Mouse (Mus musculus) kidney, embryonic 14.5 days (tissue): ENCODE data around the gene Abcc10. TPM values are rescaled to one million over a fixed set of nuclear protein-coding genes. Genes with fewer than 3 reads are reported as not detected.
A peak's percentile ranks its signal among the peaks of the same experiment; 100 is the strongest.

ENCODE experiments used
- ATAC-seq: fragments of 200-750 bp; cut with Nextera tagmentation; 2 replicates; pipeline ENCODE4 v1.8.0; 2017; ENCODE audit warnings: moderate number of reproducible peaks, mild to moderate bottlenecking, moderate TSS enrichment, moderate library complexity; ENCODE audit not compliant: low FRiP score, low TSS enrichment
- H3K27ac ChIP-seq: fragments of 300-500 bp; sonication (generic); 2 replicates; pipeline ENCODE4 v1.5.1; 2014; ENCODE audit warnings: low read depth, mild to moderate bottlenecking, low read length, moderate library complexity, mixed read lengths
- H3K27me3 ChIP-seq: fragments of 300-500 bp; sonication (generic); 2 replicates; pipeline ENCODE4 v1.6.1; 2014; ENCODE audit warnings: mild to moderate bottlenecking, low read length; ENCODE audit not compliant: control insufficient read depth, insufficient read depth
- H3K36me3 ChIP-seq: fragments of 300-500 bp; sonication (generic); 2 replicates; pipeline ENCODE4 v1.6.1; 2014; ENCODE audit warnings: low read length, mixed read lengths; ENCODE audit not compliant: control insufficient read depth, insufficient read depth
- H3K4me1 ChIP-seq: fragments of 300-500 bp; sonication (generic); 2 replicates; pipeline ENCODE4 v1.6.1; 2014; ENCODE audit warnings: low read length, mixed read lengths; ENCODE audit not compliant: control insufficient read depth, insufficient read depth
- H3K4me2 ChIP-seq: fragments of 300-500 bp; sonication (generic); replicated peaks from 2 replicates; pipeline ENCODE4 v1.6.1; 2014; ENCODE audit warnings: low read depth, mild to moderate bottlenecking, low read length
- H3K4me3 ChIP-seq: fragments of 300-500 bp; sonication (generic); 2 replicates; pipeline ENCODE4 v1.5.1; 2014; ENCODE audit warnings: mild to moderate bottlenecking, low read length
- H3K9ac ChIP-seq: fragments of 300-500 bp; sonication (generic); 2 replicates; pipeline ENCODE4 v1.6.1; 2014; ENCODE audit warnings: low read depth, mild to moderate bottlenecking, low read length, moderate library complexity
- H3K9me3 ChIP-seq: fragments of 300-500 bp; sonication (generic); 2 replicates; pipeline ENCODE4 v1.6.1; 2016; ENCODE audit warnings: low read length; ENCODE audit not compliant: control insufficient read depth
- WGBS: fragments of 180-500 bp; shearing (Covaris S2); extraction: QIAGEN DNeasy Blood & Tissue Kit; methylation state at CpG from one replicate; pipeline ENCODE4 v1.1.7; 2014; 5-methylcytosine and 5-hydroxymethylcytosine counted together
- polyA plus RNA-seq: library from polyadenylated mRNA; unstranded; fragments of >200 nt; fragmentation: Nextera tagmentation; extraction: Ambion mirVana; gene quantifications from 2 replicates; pipeline ENCODE4 v1.2.1, GENCODE M21; 2014

Gene Abcc10
- polyA plus RNA-seq, 1 experiment from 2014 or later = 4.6 TPM

- H3K4me3 ChIP-seq = no peak overlapping the region
- ATAC-seq = no peak
- H3K27me3 ChIP-seq = no peaks in the 10 kb centered on the region
- H3K4me2 ChIP-seq = no peak overlapping the region
- no peak overlapping the region for H3K27ac ChIP-seq
- no peaks in the 10 kb centered on the region for H3K9me3 ChIP-seq
- H3K36me3 ChIP-seq = no peaks in the 10 kb centered on the region
- H3K9ac ChIP-seq = no peak overlapping the region
- 49% methylated on average over 6 of the region's 6 CpGs for WGBS
- H3K4me1 ChIP-seq = no peaks in the 10 kb centered on the region
Observed at GRCm38 (mm10) chr17:46320492-46320891, 7.7 kb downstream of the Abcc10 start.

DNA sequence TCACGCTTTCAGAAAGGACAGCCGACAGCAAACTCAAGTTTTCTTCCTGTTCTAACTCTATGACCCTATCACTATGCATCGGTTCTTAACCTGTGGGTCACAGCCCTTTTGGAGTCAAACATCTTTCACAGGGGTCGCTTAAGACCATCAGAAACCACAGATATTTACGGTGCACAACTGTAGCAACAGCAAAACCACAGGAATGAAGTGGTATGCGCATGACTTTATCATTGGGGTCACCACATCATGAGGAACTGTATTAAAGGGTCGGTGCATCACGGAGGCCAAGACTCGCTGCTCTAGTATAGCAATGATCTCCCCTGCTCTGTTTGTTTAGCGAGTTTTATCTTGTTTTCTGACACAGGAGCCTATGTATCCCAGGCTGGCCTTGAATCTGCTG lies 12.3 kb downstream of the Abcc10 start:
- Histone ChIP-seq H3K27me3 (no peaks in the 10 kb centered on the region), H3K4me3 (no peak overlapping the region), H3K9ac (no peak overlapping the region), H3K4me2 (no peak overlapping the region), H3K27ac (no peak overlapping the region), H3K36me3 (no peaks in the 10 kb centered on the region), H3K4me1 (no peaks in the 10 kb centered on the region), H3K9me3 (no peaks in the 10 kb centered on the region)
- WGBS = 84% methylated on average over 10 of the region's 10 CpGs
- no peak for ATAC-seq

DNA sequence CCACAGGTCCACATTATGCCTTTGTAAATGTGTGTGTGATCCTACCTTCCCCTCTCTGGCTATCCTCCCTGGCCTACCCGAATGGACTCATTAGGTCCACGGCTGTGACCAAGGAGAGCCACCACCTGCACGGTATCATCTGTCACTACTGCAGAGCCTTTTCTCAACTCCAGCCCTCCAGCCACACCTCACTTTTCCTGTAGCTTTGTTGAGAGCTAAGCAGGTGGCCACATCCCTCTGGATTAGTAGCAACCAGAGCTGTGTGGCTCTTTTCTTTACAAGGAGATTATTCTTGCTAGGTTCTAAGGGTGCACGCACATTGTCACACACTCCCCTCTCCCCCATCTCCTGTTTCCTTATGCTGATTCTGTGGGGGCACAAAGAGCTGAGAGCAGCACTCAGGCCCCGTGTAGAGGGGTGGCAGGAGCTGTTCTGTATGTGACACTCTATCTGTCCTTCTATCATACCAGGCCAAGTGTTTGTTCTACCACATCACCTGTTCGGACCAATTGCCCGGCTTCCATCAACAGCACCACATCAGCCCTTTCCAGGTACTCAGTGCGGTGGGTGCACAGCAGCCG lies 14.9 kb downstream of the Abcc10 start:
- WGBS = 81% methylated on average over 9 of the region's 9 CpGs
- Histone ChIP-seq H3K27me3 (no peaks in the 10 kb centered on the region), H3K27ac (no peak overlapping the region), H3K36me3 (no peaks in the 10 kb centered on the region), H3K4me3 (no peak overlapping the region), H3K4me1 (no peaks in the 10 kb centered on the region), H3K9me3 (no peaks in the 10 kb centered on the region), H3K4me2 (no peak overlapping the region), H3K9ac (no peak overlapping the region)
- no peak for ATAC-seq

GRCm38 (mm10) chr17:46310515-46310914 lies 17.6 kb downstream of the Abcc10 start:
- H3K9ac ChIP-seq = no peak overlapping the region
- H3K4me3 ChIP-seq = no peak overlapping the region
- 86% methylated on average over 10 of the region's 10 CpGs for WGBS
- H3K4me1 ChIP-seq = no peaks in the 10 kb centered on the region
- H3K9me3 ChIP-seq = no peaks in the 10 kb centered on the region
- H3K36me3 ChIP-seq = no peaks in the 10 kb centered on the region; the same call in 1 of the 2 replicates
- H3K4me2 ChIP-seq = no peak overlapping the region
- no peak for ATAC-seq
- H3K27ac ChIP-seq = no peak overlapping the region
- H3K27me3 ChIP-seq = no peaks in the 10 kb centered on the region

DNA sequence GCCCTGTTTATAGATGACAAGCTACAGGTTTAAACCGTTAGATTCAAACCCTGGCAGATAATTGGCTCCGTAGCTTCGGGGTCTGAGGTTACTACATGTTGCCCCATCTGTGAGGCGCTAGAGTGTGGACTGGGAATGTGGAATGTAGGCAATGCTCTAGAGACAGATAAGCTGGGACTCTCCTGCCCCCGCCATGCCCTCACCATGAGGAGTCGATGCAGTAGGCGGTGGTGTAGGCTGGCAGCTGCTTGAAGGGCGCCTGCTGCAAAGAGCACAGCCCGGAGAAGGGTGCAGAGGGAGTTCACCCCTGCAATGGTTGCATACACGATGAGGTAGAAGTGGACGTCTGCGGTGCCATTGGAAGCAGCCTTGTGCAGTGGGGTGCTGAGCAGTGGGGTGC lies 18.3 kb downstream of the Abcc10 start:
- no peaks in the 10 kb centered on the region for H3K27me3 ChIP-seq
- 85% methylated on average over 12 of the region's 12 CpGs for WGBS
- H3K4me2 ChIP-seq = no peak overlapping the region
- no peak overlapping the region for H3K4me3 ChIP-seq
- H3K9ac ChIP-seq = no peak overlapping the region
- H3K4me1 ChIP-seq = no peaks in the 10 kb centered on the region
- no peak overlapping the region for H3K27ac ChIP-seq
- H3K36me3 ChIP-seq = peaks cover 4% of the 10 kb centered on the region; the same call in 1 of the 2 replicates
- ATAC-seq = no peak
- H3K9me3 ChIP-seq = no peaks in the 10 kb centered on the region

GRCm38 (mm10) chr17:46306956-46307355 lies 21.2 kb downstream of the Abcc10 start:
- H3K4me1 ChIP-seq = no peaks in the 10 kb centered on the region
- no peaks in the 10 kb centered on the region for H3K27me3 ChIP-seq
- 90% methylated on average over 15 of the region's 15 CpGs for WGBS
- no peaks in the 10 kb centered on the region for H3K9me3 ChIP-seq
- no peak for ATAC-seq
- no peak overlapping the region for H3K4me3 ChIP-seq
- H3K27ac ChIP-seq = no peak overlapping the region
- peaks cover 7% of the 10 kb centered on the region for H3K36me3 ChIP-seq
- no peak overlapping the region for H3K9ac ChIP-seq
- H3K4me2 ChIP-seq = no peak overlapping the region

GRCm38 (mm10) chr17:46304184-46304583 lies 24.0 kb downstream of the Abcc10 start:
- no peak overlapping the region for H3K9ac ChIP-seq
- H3K4me1 ChIP-seq = no peaks in the 10 kb centered on the region
- H3K36me3 ChIP-seq = peaks cover 7% of the 10 kb centered on the region
- H3K4me2 ChIP-seq = no peak overlapping the region
- H3K4me3 ChIP-seq = no peak overlapping the region
- H3K9me3 ChIP-seq = no peaks in the 10 kb centered on the region
- H3K27ac ChIP-seq = no peak overlapping the region
- WGBS = 95% methylated on average over 9 of the region's 9 CpGs
- peaks cover 6% of the 10 kb centered on the region; the same call in 1 of the 2 replicates for H3K27me3 ChIP-seq
- ATAC-seq = no peak

GRCm38 (mm10) chr17:46301892-46302291 lies 26.3 kb downstream of the Abcc10 start:
- no peak overlapping the region for H3K4me2 ChIP-seq
- no peaks in the 10 kb centered on the region for H3K9me3 ChIP-seq
- no peak overlapping the region for H3K4me3 ChIP-seq
- peaks cover 7% of the 10 kb centered on the region for H3K36me3 ChIP-seq
- no peak overlapping the region for H3K9ac ChIP-seq
- 0 out of 2 replicates have a peak, but pooled peaks cover 8% of the 10 kb centered on the region for H3K4me1 ChIP-seq
- no peak for ATAC-seq
- WGBS = 77% methylated on average over 12 of the region's 12 CpGs
- no peak overlapping the region for H3K27ac ChIP-seq
- peaks cover 24% of the 10 kb centered on the region for H3K27me3 ChIP-seq

DNA sequence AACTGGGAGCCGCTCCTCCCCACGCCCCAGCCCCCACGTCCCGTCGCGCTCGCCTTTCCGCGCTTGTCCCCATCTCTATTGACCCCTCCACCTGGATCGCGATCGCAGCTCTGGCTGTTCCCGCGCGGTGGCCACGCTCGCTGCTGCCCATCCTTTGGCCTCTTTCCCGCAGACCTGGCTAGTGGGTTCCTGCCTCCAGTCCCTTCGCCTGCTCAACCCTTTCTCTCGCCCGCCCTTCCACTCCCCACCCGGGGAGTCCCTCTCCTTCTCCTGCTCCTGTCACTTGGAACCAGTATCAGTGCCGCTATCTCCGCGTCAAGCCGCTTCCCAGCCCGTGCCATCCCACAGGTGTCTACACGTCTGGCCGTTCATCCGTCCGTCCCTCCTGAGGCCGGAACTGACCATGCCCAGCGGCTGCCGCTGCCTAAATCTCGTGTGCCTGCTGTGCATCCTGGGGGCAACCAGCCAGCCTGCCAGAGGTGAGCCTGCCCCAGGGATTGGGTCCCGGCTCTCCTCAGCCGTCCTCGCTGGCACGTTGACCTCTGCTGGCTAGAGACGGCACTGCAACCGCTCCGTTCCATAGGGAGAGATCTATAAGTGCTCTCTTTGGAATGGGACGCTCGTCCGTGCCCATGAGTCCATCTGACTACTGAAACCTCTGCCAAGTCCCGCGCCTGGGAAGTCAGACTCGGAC lies 29.8 kb downstream of the Abcc10 start:
- Histone ChIP-seq H3K4me2 (peak overlapping the region; percentile 100), H3K36me3 (peaks cover 2% of the 10 kb centered on the region; the same call in 1 of the 2 replicates), H3K27ac (no peak overlapping the region), H3K9me3 (no peaks in the 10 kb centered on the region), H3K4me3 (peak overlapping the region; percentile 59), H3K9ac (peak overlapping the region; percentile 57), H3K27me3 (peaks cover 53% of the 10 kb centered on the region), H3K4me1 (0 out of 2 replicates have a peak, but pooled peaks cover 8% of the 10 kb centered on the region)
- WGBS = under 1% methylated on average over 39 of the region's 48 CpGs
- ATAC-seq = peak; percentile 88
